Mouse (Mus musculus) cerebellum, adult (tissue): Measurements from ENCODE around the gene Prex1.
A peak's percentile ranks its signal among the peaks of the same experiment; 100 is the strongest.
"Not testable (repeated sequence)": the region's sequence is repeated elsewhere in the genome, so short reads cannot be mapped to it uniquely, and the experiment has no call there.

ENCODE experiments used
- ATAC-seq: cut with Nextera tagmentation; 2 replicates; pipeline ENCODE4 v1.9.2; 2017; ENCODE audit warnings: mild to moderate bottlenecking, moderate library complexity, mixed read lengths; ENCODE audit not compliant: insufficient number of reproducible peaks, low FRiP score, low TSS enrichment

The Prex1 gene

GRCm38 (mm10) chr2:166540216-166540615, 173.4 kb downstream of the Prex1 start:
- no peak for ATAC-seq

- no peak for ATAC-seq
These were observed 176.7 kb downstream of the Prex1 start for GRCm38 (mm10) chr2:166536896-166537295.

- no peak for ATAC-seq
These were observed 178.1 kb downstream of the Prex1 start for GRCm38 (mm10) chr2:166535519-166535918.

GRCm38 (mm10) chr2:166526204-166526603, 187.4 kb downstream of the Prex1 start:
- 0 out of 2 replicates have a peak, but pooled peaks have one; percentile 15 for ATAC-seq

GRCm38 (mm10) chr2:166523156-166523890, 190.3 kb downstream of the Prex1 start:
- no peak for ATAC-seq

GRCm38 (mm10) chr2:166522612-166523120, 191.0 kb downstream of the Prex1 start:
- ATAC-seq = no peak

- ATAC-seq = no peak
These were observed 191.6 kb downstream of the Prex1 start for GRCm38 (mm10) chr2:166521878-166522611.

- no peak for ATAC-seq
These were observed 192.2 kb downstream of the Prex1 start for GRCm38 (mm10) chr2:166521461-166521860.

- ATAC-seq = no peak
These were observed 193.1 kb downstream of the Prex1 start for GRCm38 (mm10) chr2:166520536-166520935.

GRCm38 (mm10) chr2:166517392-166518174, 196.0 kb downstream of the Prex1 start:
- ATAC-seq = not testable (repeated sequence)

- no peak for ATAC-seq
These were observed 196.7 kb downstream of the Prex1 start for GRCm38 (mm10) chr2:166516818-166517353.
